ENCODE assay signal across 20 mouse cellular contexts in the genomic region with DNA sequence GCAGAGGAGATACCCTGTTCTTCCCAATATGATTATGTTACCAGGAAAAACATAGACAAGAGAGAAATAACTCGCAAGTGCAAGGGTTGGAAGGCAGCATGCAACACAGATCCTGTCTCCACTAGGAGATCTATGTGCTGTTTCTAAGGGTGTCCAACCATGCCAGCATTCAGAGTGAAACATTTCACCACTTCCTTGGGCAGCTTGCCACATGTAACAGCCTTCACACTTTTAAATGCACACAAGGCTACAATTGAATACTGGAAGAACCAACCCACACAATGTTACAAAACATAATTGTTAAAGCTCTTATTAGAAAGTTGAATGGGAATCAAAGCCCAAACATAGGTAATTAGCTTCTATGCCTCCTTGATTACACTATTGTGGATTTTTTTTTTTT.
DNase-seq lines count a peak whose midpoint lies in the region; ATAC-seq and TF ChIP-seq lines count a peak whose summit lies in the region.
"Had no signal": no experiment of that assay in that cellular context is flagged by ENCODE, and none has a peak within 500 bp of the region (broad histone marks: within the 10 kb centered on the region; RNA-seq: fewer than 3 reads in every experiment).

No protein-coding gene starts in this region.

- no peaks in the 10 kb centered on the region for H3K9me3 ChIP-seq in forebrain, postnatal 0 days (ENCODE audit: low read length)
- no peaks in the 10 kb centered on the region for H3K9me3 ChIP-seq in forebrain, embryonic 13.5 days (replicated peaks)
- no peaks in the 10 kb centered on the region for H3K9me3 ChIP-seq in lung, postnatal 0 days (ENCODE audit: low read length)
- H3K9me3 ChIP-seq: embryonic facial prominence, embryonic 15.5 days; G1E; heart, embryonic 10.5 days; intestine, embryonic 15.5 days; limb, embryonic 13.5 days; midbrain, embryonic 10.5 days had no signal

- H3K27me3 ChIP-seq in forebrain, postnatal 0 days (ENCODE audit: insufficient read depth, low read length) = no peaks in the 10 kb centered on the region
- no peaks in the 10 kb centered on the region for H3K27me3 ChIP-seq in forebrain, embryonic 13.5 days
- no peaks in the 10 kb centered on the region for H3K27me3 ChIP-seq in lung, postnatal 0 days (replicated peaks; ENCODE audit: insufficient read depth, low read length)
- H3K27me3 ChIP-seq: embryonic facial prominence, embryonic 15.5 days; intestine, embryonic 15.5 days; limb, embryonic 13.5 days had no signal

- TF ChIP-seq CTCF in forebrain, postnatal 0 days (IDR thresholded peaks at IDR 0.05; ENCODE audit: low read depth) = no peak
- no peak for TF ChIP-seq CTCF in lung, postnatal 0 days (IDR thresholded peaks at IDR 0.05)

- peak; percentile 40 for DNase-seq in forebrain, postnatal 0 days
- peak; percentile 14 for DNase-seq in lung, postnatal 0 days (ENCODE audit: low spot score)
- DNase-seq in lung, postnatal 4 days = no peak
- peak; percentile 10 for DNase-seq in gonadal fat pad, adult 2 months (ENCODE audit: low read depth)
- peak; percentile 22 to 65 for DNase-seq in right cerebral cortex, postnatal 36 days (ENCODE audit: low spot score in 2 of 2)
- no peak for DNase-seq in testis, postnatal 10 days (ENCODE audit: low spot score)
- no peak for DNase-seq in cerebellum, postnatal 14 days
- DNase-seq: B cell, adult 2 months; kidney, postnatal 10 days; liver, postnatal 0 days; spleen, adult 18-20 months had no signal

- H3K4me2 ChIP-seq in forebrain, postnatal 0 days (ENCODE audit: low read depth) = no peak overlapping the region
- no peak overlapping the region for H3K4me2 ChIP-seq in forebrain, embryonic 13.5 days
- H3K4me2 ChIP-seq in lung, postnatal 0 days (replicated peaks; ENCODE audit: low read depth, low read length) = no peak overlapping the region
- H3K4me2 ChIP-seq: embryonic facial prominence, embryonic 15.5 days; intestine, embryonic 15.5 days; limb, embryonic 13.5 days had no signal

- no peak for TF ChIP-seq EP300 in lung, postnatal 0 days (IDR thresholded peaks at IDR 0.05)

- no peaks in the 10 kb centered on the region for H3K36me3 ChIP-seq in forebrain, postnatal 0 days (ENCODE audit: insufficient read depth)
- H3K36me3 ChIP-seq in forebrain, embryonic 13.5 days (ENCODE audit: poor library complexity, severe bottlenecking) = no peaks in the 10 kb centered on the region
- no peaks in the 10 kb centered on the region for H3K36me3 ChIP-seq in lung, postnatal 0 days (ENCODE audit: insufficient read depth, low read length)
- H3K36me3 ChIP-seq: embryonic facial prominence, embryonic 15.5 days; G1E; heart, embryonic 10.5 days; intestine, embryonic 15.5 days; limb, embryonic 13.5 days; midbrain, embryonic 10.5 days had no signal

- no peak overlapping the region for H3K4me3 ChIP-seq in forebrain, postnatal 0 days (ENCODE audit: low read depth, low read length)
- H3K4me3 ChIP-seq in forebrain, embryonic 13.5 days = no peak overlapping the region
- H3K4me3 ChIP-seq in lung, postnatal 0 days (ENCODE audit: low read depth, low read length) = no peak overlapping the region
- H3K4me3 ChIP-seq: embryonic facial prominence, embryonic 15.5 days; heart, embryonic 10.5 days; intestine, embryonic 15.5 days; limb, embryonic 13.5 days; midbrain, embryonic 10.5 days; myocyte had no signal

- no peak overlapping the region for H3K9ac ChIP-seq in forebrain, postnatal 0 days
- no peak overlapping the region for H3K9ac ChIP-seq in forebrain, embryonic 13.5 days
- H3K9ac ChIP-seq in lung, postnatal 0 days (replicated peaks; ENCODE audit: low read depth) = no peak overlapping the region
- H3K9ac ChIP-seq: embryonic facial prominence, embryonic 15.5 days; intestine, embryonic 15.5 days; limb, embryonic 13.5 days; liver, postnatal 0 days had no signal

- no peak overlapping the region for H3K27ac ChIP-seq in forebrain, postnatal 0 days (ENCODE audit: low read depth, low read length)
- H3K27ac ChIP-seq in forebrain, embryonic 13.5 days = no peak overlapping the region
- no peak overlapping the region for H3K27ac ChIP-seq in lung, postnatal 0 days (ENCODE audit: low read length)
- H3K27ac ChIP-seq: embryonic facial prominence, embryonic 15.5 days; heart, embryonic 10.5 days; intestine, embryonic 15.5 days; limb, embryonic 13.5 days; midbrain, embryonic 10.5 days had no signal

- ATAC-seq in forebrain, postnatal 0 days = no peak
- ATAC-seq in forebrain, embryonic 13.5 days = no peak
- ATAC-seq in lung, postnatal 0 days = no peak
- ATAC-seq: activated CD4-positive, CD25-positive, alpha-beta regulatory T cell, adult 4 months; intestine, embryonic 15.5 days; liver, postnatal 0 days had no signal

- H3K4me1 ChIP-seq in forebrain, postnatal 0 days (ENCODE audit: insufficient read depth) = no peaks in the 10 kb centered on the region
- no peaks in the 10 kb centered on the region for H3K4me1 ChIP-seq in forebrain, embryonic 13.5 days
- H3K4me1 ChIP-seq in lung, postnatal 0 days (ENCODE audit: insufficient read depth, low read depth, low read length) = no peaks in the 10 kb centered on the region
- H3K4me1 ChIP-seq: embryonic facial prominence, embryonic 15.5 days; heart, embryonic 10.5 days; intestine, embryonic 15.5 days; limb, embryonic 13.5 days; midbrain, embryonic 10.5 days had no signal

- 50% methylated on average over 1 of the region's 1 CpGs for WGBS in forebrain, postnatal 0 days
- 79% methylated on average over 1 of the region's 1 CpGs for WGBS in forebrain, embryonic 13.5 days
- WGBS in lung, postnatal 0 days = 71% methylated on average over 1 of the region's 1 CpGs

Comparison
In these comparisons a context has a peak if more than half of its experiments do, and no peak if none do; other contexts are left out.
1. DNase-seq: peak in forebrain, postnatal 0 days (single experiment), lung, postnatal 0 days (single experiment), gonadal fat pad, adult 2 months (single experiment) and right cerebral cortex, postnatal 36 days (2 of 2); none in lung, postnatal 4 days (0 of 2), testis, postnatal 10 days (single experiment) and cerebellum, postnatal 14 days (0 of 2).